17 mouse cellular contexts compared by ENCODE assay signal in the genomic region with DNA sequence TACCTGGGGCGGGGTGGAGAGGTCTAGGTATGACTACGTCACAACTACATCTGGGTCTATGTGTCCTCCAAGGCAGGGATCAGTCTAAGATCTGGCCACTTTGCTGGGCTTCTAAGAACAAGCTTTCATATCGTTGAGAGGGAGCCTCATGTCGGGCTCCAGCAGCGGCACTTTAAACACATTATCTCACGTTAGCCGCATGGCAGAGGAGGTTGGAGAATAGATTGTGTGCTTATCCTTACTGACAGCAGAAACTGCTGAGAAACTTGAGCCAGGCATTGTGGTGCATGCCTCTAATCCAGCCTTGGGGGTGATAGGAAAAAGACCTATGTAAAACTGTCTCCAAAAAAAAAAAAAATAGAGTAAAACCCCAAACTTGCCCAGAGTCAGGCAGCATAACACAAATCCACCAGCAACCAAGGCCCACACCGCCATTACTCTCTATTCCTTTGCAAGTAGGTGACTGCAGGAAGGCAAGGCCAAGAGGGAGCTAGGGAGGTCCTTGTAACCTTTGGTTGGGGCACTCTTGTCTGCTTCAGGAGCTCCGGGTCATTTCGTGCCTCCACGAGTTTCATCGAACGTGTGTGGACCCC. TPM values are rescaled to one million over a fixed set of nuclear protein-coding genes. Genes with fewer than 3 reads are reported as not detected.
DNase-seq lines count a peak whose midpoint lies in the region; ATAC-seq and TF ChIP-seq lines count a peak whose summit lies in the region.
"Had no signal": no experiment of that assay in that cellular context is flagged by ENCODE, and none has a peak within 500 bp of the region (broad histone marks: within the 10 kb centered on the region; RNA-seq: fewer than 3 reads in every experiment).

No protein-coding gene starts in this region.

- no peak for DNase-seq in hindbrain, embryonic 10.5 days (ENCODE audit: low spot score)
- peak; percentile 28 for DNase-seq in liver, postnatal 0 days
- no peak for DNase-seq in adrenal gland, postnatal 10 days
- DNase-seq in T-cell, adult 2 months (ENCODE audit: low spot score) = no peak
- DNase-seq: adrenal gland, postnatal 14 days; cerebellum, adult 9-11 months; kidney, adult 8-10 months; layer of hippocampus, postnatal 36 days; lung, adult 18-20 months; right cerebral cortex, postnatal 4 days; thymus, postnatal 14 days had no signal

- H3K4me2 ChIP-seq in hindbrain, embryonic 13.5 days = no peak overlapping the region
- H3K4me2 ChIP-seq in liver, postnatal 0 days (ENCODE audit: low read depth, low read length) = peak overlapping the region; percentile 62

- 91% methylated on average over 13 of the region's 13 CpGs for WGBS in hindbrain, embryonic 10.5 days
- 90% methylated on average over 13 of the region's 13 CpGs for WGBS in hindbrain, embryonic 13.5 days
- WGBS in bone marrow, adult 2 months = 71% methylated on average over 13 of the region's 13 CpGs
- WGBS in liver, postnatal 0 days (ENCODE audit: insufficient replicate concordance) = 57% methylated on average over 13 of the region's 13 CpGs

- no peaks in the 10 kb centered on the region for H3K36me3 ChIP-seq in hindbrain, embryonic 10.5 days
- H3K36me3 ChIP-seq in hindbrain, embryonic 13.5 days = no peaks in the 10 kb centered on the region
- peaks cover 66% of the 10 kb centered on the region for H3K36me3 ChIP-seq in erythroblast, embryonic 14.5 days (ENCODE audit: control insufficient read depth)
- H3K36me3 ChIP-seq in liver, postnatal 0 days (replicated peaks; ENCODE audit: insufficient read depth, low read length) = peaks cover 15% of the 10 kb centered on the region; the same call in 1 of the 2 replicates

- no peak for TF ChIP-seq POLR2A in bone marrow, adult 2 months (IDR thresholded peaks at IDR 0.05; ENCODE audit: borderline replicate concordance, control insufficient read depth, low read depth, low read length)

- H3K4me1 ChIP-seq in hindbrain, embryonic 10.5 days (replicated peaks) = peaks cover 62% of the 10 kb centered on the region
- H3K4me1 ChIP-seq in hindbrain, embryonic 13.5 days (replicated peaks) = peaks cover 29% of the 10 kb centered on the region
- H3K4me1 ChIP-seq in bone marrow, adult 2 months (ENCODE audit: control insufficient read depth, insufficient read depth, low read length) = peaks cover 16% of the 10 kb centered on the region
- H3K4me1 ChIP-seq in erythroblast, embryonic 14.5 days (ENCODE audit: control insufficient read depth) = peaks cover 100% of the 10 kb centered on the region
- H3K4me1 ChIP-seq in liver, postnatal 0 days (ENCODE audit: insufficient read depth) = peaks cover 46% of the 10 kb centered on the region

- no peak for TF ChIP-seq CTCF in bone marrow, adult 2 months (IDR thresholded peaks at IDR 0.05; ENCODE audit: control insufficient read depth, insufficient read depth, low read length)
- no peak for TF ChIP-seq CTCF in liver, postnatal 0 days (IDR thresholded peaks at IDR 0.05; ENCODE audit: low read depth)

- ATAC-seq in hindbrain, embryonic 13.5 days (ENCODE audit: low FRiP score) = no peak
- peak; percentile 28 for ATAC-seq in liver, postnatal 0 days
- ATAC-seq: hindbrain, embryonic 16.5 days had no signal

- peak; percentile 96 for TF ChIP-seq EP300 in liver, postnatal 0 days (IDR thresholded peaks at IDR 0.05; ENCODE audit: low read depth)

- peak overlapping the region; percentile 40; the same call in 1 of the 2 replicates for H3K27ac ChIP-seq in hindbrain, embryonic 10.5 days
- no peak overlapping the region for H3K27ac ChIP-seq in hindbrain, embryonic 13.5 days
- peak overlapping the region; percentile 76 for H3K27ac ChIP-seq in bone marrow, adult 2 months (ENCODE audit: control insufficient read depth, insufficient read depth, low read depth, low read length, poor library complexity)
- peak overlapping the region; percentile 84 for H3K27ac ChIP-seq in liver, postnatal 0 days (ENCODE audit: low read depth)
- H3K27ac ChIP-seq: macrophage had no signal

- H3K27me3 ChIP-seq in hindbrain, embryonic 10.5 days (ENCODE audit: insufficient read depth, poor library complexity, severe bottlenecking) = peaks cover 11% of the 10 kb centered on the region
- peaks cover 9% of the 10 kb centered on the region for H3K27me3 ChIP-seq in hindbrain, embryonic 13.5 days
- no peaks in the 10 kb centered on the region for H3K27me3 ChIP-seq in erythroblast, embryonic 14.5 days (ENCODE audit: control insufficient read depth)
- H3K27me3 ChIP-seq in liver, postnatal 0 days (ENCODE audit: insufficient read depth, low read length) = no peaks in the 10 kb centered on the region

- H3K4me3 ChIP-seq in hindbrain, embryonic 10.5 days = no peak overlapping the region
- no peak overlapping the region for H3K4me3 ChIP-seq in hindbrain, embryonic 13.5 days
- H3K4me3 ChIP-seq in bone marrow, adult 2 months (replicated peaks; ENCODE audit: control insufficient read depth, low read depth, low read length) = no peak overlapping the region
- peak overlapping the region; percentile 66 for H3K4me3 ChIP-seq in erythroblast, embryonic 14.5 days (replicated peaks)
- peak overlapping the region; percentile 19 for H3K4me3 ChIP-seq in liver, postnatal 0 days (ENCODE audit: low read depth, low read length)

- no peak overlapping the region for H3K9ac ChIP-seq in hindbrain, embryonic 13.5 days
- H3K9ac ChIP-seq in liver, postnatal 0 days (replicated peaks) = peak overlapping the region; percentile 55

- no peaks in the 10 kb centered on the region for H3K9me3 ChIP-seq in hindbrain, embryonic 10.5 days
- no peaks in the 10 kb centered on the region for H3K9me3 ChIP-seq in hindbrain, embryonic 13.5 days
- no peaks in the 10 kb centered on the region for H3K9me3 ChIP-seq in erythroblast, embryonic 14.5 days (ENCODE audit: control insufficient read depth, low read length)
- no peaks in the 10 kb centered on the region for H3K9me3 ChIP-seq in liver, postnatal 0 days (ENCODE audit: low read length)

RNA-seq across cellular contexts. Expression of a gene that starts 7.7 kb away (rescaled TPM):
- 178 and 184 TPM in 2 replicates for polyA plus RNA-seq in hindbrain, embryonic 10.5 days (2016; fragmentation: Nextera tagmentation; extraction: Ambion mirVana)
- 143 and 150 TPM in 2 replicates for polyA plus RNA-seq in hindbrain, embryonic 13.5 days (2015; fragmentation: Nextera tagmentation; extraction: Ambion mirVana)
- polyA plus RNA-seq in bone marrow, adult 2 months (2011; ENCODE audit: insufficient read depth, insufficient read length, low replicate concordance, missing spikeins) = 38.9 and 127 TPM in 2 replicates
- 4.3 and 5.5 TPM in 2 replicates for polyA plus RNA-seq in erythroblast, embryonic 14.5 days (2012)
- 114 and 120 TPM in 2 replicates for polyA plus RNA-seq in liver, postnatal 0 days (2015; fragmentation: Nextera tagmentation; extraction: Ambion mirVana)
- total RNA-seq in adrenal gland, postnatal 10 days (2021) = 10 to 100 TPM; 67.8 to 77.6 TPM

RNA-seq across cellular contexts. Expression of a gene that starts 30.7 kb away (rescaled TPM):
- 7.8 and 10.5 TPM in 2 replicates for polyA plus RNA-seq in hindbrain, embryonic 10.5 days (2016; fragmentation: Nextera tagmentation; extraction: Ambion mirVana)
- polyA plus RNA-seq in hindbrain, embryonic 13.5 days (2015; fragmentation: Nextera tagmentation; extraction: Ambion mirVana) = 40.7 and 40.8 TPM in 2 replicates
- 18.0 and 50.9 TPM in 2 replicates for polyA plus RNA-seq in bone marrow, adult 2 months (2011; ENCODE audit: insufficient read depth, insufficient read length, low replicate concordance, missing spikeins)
- 0.47 and 0.71 TPM in 2 replicates for polyA plus RNA-seq in erythroblast, embryonic 14.5 days (2012)
- polyA plus RNA-seq in liver, postnatal 0 days (2015; fragmentation: Nextera tagmentation; extraction: Ambion mirVana) = 0.59 and 1.2 TPM in 2 replicates
- 1 to 10 TPM; 1.8 to 4.2 TPM for total RNA-seq in adrenal gland, postnatal 10 days (2021)
- polyA plus RNA-seq: C2C12 had no signal

Comparison
In these comparisons a context has a peak if more than half of its experiments do, and no peak if none do; other contexts are left out.
1. H3K4me3 ChIP-seq: peak in erythroblast, embryonic 14.5 days (single experiment) and liver, postnatal 0 days (single experiment); none in hindbrain, embryonic 10.5 days (single experiment), hindbrain, embryonic 13.5 days (single experiment) and bone marrow, adult 2 months (single experiment).